24 mouse cellular contexts compared by ENCODE assay signal in genomic region chr7:30310136-30310535, GRCm38 (mm10). TPM values are rescaled to one million over a fixed set of nuclear protein-coding genes. Genes with fewer than 3 reads are reported as not detected.
DNase-seq lines count a peak whose midpoint lies in the region; ATAC-seq and TF ChIP-seq lines count a peak whose summit lies in the region.
"Had no signal": no experiment of that assay in that cellular context is flagged by ENCODE, and none has a peak within 500 bp of the region (broad histone marks: within the 10 kb centered on the region; RNA-seq: fewer than 3 reads in every experiment).

No protein-coding gene starts in this region.

- H3K4me3 ChIP-seq in kidney, adult 2 months (ENCODE audit: insufficient read depth, low read depth, low read length), result no peak overlapping the region
- H3K4me3 ChIP-seq in megakaryocyte, embryonic 14.5 days (replicated peaks), result peak overlapping the region; percentile 46
- no peak overlapping the region for H3K4me3 ChIP-seq in embryonic facial prominence, embryonic 13.5 days

- peak overlapping the region; percentile 28; the same call in 1 of the 2 replicates for H3K27ac ChIP-seq in kidney, adult 2 months (ENCODE audit: insufficient read depth, low read depth, low read length)
- no peak overlapping the region for H3K27ac ChIP-seq in embryonic facial prominence, embryonic 13.5 days
- H3K27ac ChIP-seq: forebrain, embryonic 12.5 days; heart, embryonic 15.5 days had no signal

- H3K36me3 ChIP-seq in kidney, adult 2 months (ENCODE audit: control insufficient read depth, insufficient read depth, low read length), result no peaks in the 10 kb centered on the region
- peaks cover 40% of the 10 kb centered on the region for H3K36me3 ChIP-seq in megakaryocyte, embryonic 14.5 days (replicated peaks; ENCODE audit: low read length)
- H3K36me3 ChIP-seq in embryonic facial prominence, embryonic 13.5 days, result peaks cover 45% of the 10 kb centered on the region
- H3K36me3 ChIP-seq: heart, embryonic 15.5 days had no signal

- H3K9ac ChIP-seq in embryonic facial prominence, embryonic 13.5 days, result no peak overlapping the region

- peak; percentile 87 for TF ChIP-seq POLR2A in kidney, adult 2 months (IDR thresholded peaks at IDR 0.05; ENCODE audit: low read depth, low read length)

- no peaks in the 10 kb centered on the region; the same call in 1 of the 2 replicates for H3K4me1 ChIP-seq in kidney, adult 2 months (ENCODE audit: control insufficient read depth, insufficient read depth, low read length)
- H3K4me1 ChIP-seq in megakaryocyte, embryonic 14.5 days, result peaks cover 39% of the 10 kb centered on the region
- peaks cover 34% of the 10 kb centered on the region for H3K4me1 ChIP-seq in embryonic facial prominence, embryonic 13.5 days

- H3K9me3 ChIP-seq in megakaryocyte, embryonic 14.5 days, result no peaks in the 10 kb centered on the region
- H3K9me3 ChIP-seq in embryonic facial prominence, embryonic 13.5 days, result no peaks in the 10 kb centered on the region
- H3K9me3 ChIP-seq: forebrain, embryonic 12.5 days; heart, embryonic 15.5 days had no signal

- no peaks in the 10 kb centered on the region for H3K27me3 ChIP-seq in kidney, adult 2 months (replicated peaks; ENCODE audit: control insufficient read depth, insufficient read depth, low read length)
- no peaks in the 10 kb centered on the region for H3K27me3 ChIP-seq in megakaryocyte, embryonic 14.5 days (replicated peaks)
- no peaks in the 10 kb centered on the region for H3K27me3 ChIP-seq in embryonic facial prominence, embryonic 13.5 days
- H3K27me3 ChIP-seq: forebrain, embryonic 12.5 days; heart, embryonic 15.5 days had no signal

- WGBS in kidney, adult 2 months, result 61% methylated on average over 12 of the region's 12 CpGs
- WGBS in embryonic facial prominence, embryonic 13.5 days, result 87% methylated on average over 12 of the region's 12 CpGs

- no peak for TF ChIP-seq CTCF in kidney, adult 2 months (conservative IDR thresholded peaks at IDR 0.05; ENCODE audit: insufficient read depth, insufficient read length, low read depth, low read length)

- peak; percentile 59 for DNase-seq in cerebellum, adult 11-12 months
- DNase-seq in cerebellum, postnatal 25 days, result no peak
- DNase-seq in kidney, adult 2 months, result peak; percentile 60
- no peak for DNase-seq in kidney, adult 18-20 months
- DNase-seq in adrenal gland, adult 8-10 months, result no peak
- DNase-seq: adrenal gland, postnatal 25 days; gastrocnemius, postnatal 36 days; heart, postnatal 36 days; kidney, adult 11 months; layer of hippocampus, adult 9-11 months; liver, postnatal 0 days; lung, postnatal 10 days; retina, postnatal 1 day; thymus, postnatal 14 days had no signal

- no peak for ATAC-seq in megakaryocyte, adult 5-6 weeks (ENCODE audit: poor library complexity, severe bottlenecking)
- ATAC-seq in embryonic facial prominence, embryonic 13.5 days (ENCODE audit: insufficient number of reproducible peaks, insufficient read depth, low FRiP score, low TSS enrichment, low read depth), result no peak
- ATAC-seq: liver, postnatal 0 days had no signal

- peak overlapping the region; percentile 90; the same call in 1 of the 2 replicates for H3K4me2 ChIP-seq in embryonic facial prominence, embryonic 13.5 days

RNA-seq across cellular contexts. Expression of gene Alkbh6, which starts 1.6 kb away (rescaled TPM):
- 99.0 and 122 TPM in 2 replicates for polyA plus RNA-seq in kidney, adult 2 months (2012; rRNA removed)
- polyA plus RNA-seq in megakaryocyte, embryonic 14.5 days (2012; ENCODE audit: insufficient read depth, low replicate concordance), result 78.7 and 108 TPM in 2 replicates
- 18.2 and 24.2 TPM in 2 replicates for total RNA-seq in megakaryocyte, adult 5-6 weeks (2015)
- total RNA-seq in megakaryocyte, adult 5-6 weeks (2017), result 19.0 and 22.3 TPM in 2 replicates
- polyA plus RNA-seq in embryonic facial prominence, embryonic 13.5 days (2015; fragmentation: Nextera tagmentation; extraction: Ambion mirVana), result 91.8 and 104 TPM in 2 replicates
- total RNA-seq in adrenal gland, adult 8-10 months (2022), result 100 to 1,000 TPM in 1 of 4 experiments, 10 to 100 TPM in 3; 60.5 to 112 (median 82.7) TPM

RNA-seq across cellular contexts. Expression of gene Syne4, which starts 4.5 kb away (rescaled TPM):
- polyA plus RNA-seq in kidney, adult 2 months (2012; rRNA removed), result 162 and 170 TPM in 2 replicates
- 2.6 TPM in 1 of 2 replicates, not detected in the other for polyA plus RNA-seq in megakaryocyte, embryonic 14.5 days (2012; ENCODE audit: insufficient read depth, low replicate concordance)
- 0.58 and 1.9 TPM in 2 replicates for total RNA-seq in megakaryocyte, adult 5-6 weeks (2015)
- total RNA-seq in megakaryocyte, adult 5-6 weeks (2017), result 0.49 and 1.1 TPM in 2 replicates
- polyA plus RNA-seq in embryonic facial prominence, embryonic 13.5 days (2015; fragmentation: Nextera tagmentation; extraction: Ambion mirVana), result 54.6 and 59.4 TPM in 2 replicates
- 100 to 1,000 TPM in 1 of 4 experiments, 10 to 100 TPM in 3; 22.5 to 102 (median 57.8) TPM for total RNA-seq in adrenal gland, adult 8-10 months (2022)
- total RNA-seq: common myeloid progenitor, adult 5-6 weeks had no signal

RNA-seq across cellular contexts. Expression of gene E130208F15Rik, which starts 11.4 kb away (rescaled TPM):
- polyA plus RNA-seq in kidney, adult 2 months (2012; rRNA removed), result 0.42 and 1.1 TPM in 2 replicates
- 0.25 TPM in 1 of 2 replicates, not detected in the other for polyA plus RNA-seq in megakaryocyte, embryonic 14.5 days (2012; ENCODE audit: insufficient read depth, low replicate concordance)
- 0.11 TPM in 1 of 2 replicates, not detected in the other for total RNA-seq in megakaryocyte, adult 5-6 weeks (2015)
- total RNA-seq in megakaryocyte, adult 5-6 weeks (2017), result 0.57 and 0.88 TPM in 2 replicates
- 5.1 TPM in 1 of 2 replicates, not detected in the other for polyA plus RNA-seq in embryonic facial prominence, embryonic 13.5 days (2015; fragmentation: Nextera tagmentation; extraction: Ambion mirVana)
- 1 to 10 TPM in 3 of 4 experiments, under 1 TPM in 1; 0.87 to 2.2 (median 1.8) TPM for total RNA-seq in adrenal gland, adult 8-10 months (2022)
- polyA plus RNA-seq: forebrain, embryonic 12.5 days; heart, embryonic 15.5 days; liver, embryonic 11.5 days; liver, postnatal 0 days; neural tube, embryonic 11.5 days had no signal

RNA-seq across cellular contexts. Expression of gene Sdhaf1, which starts 13.6 kb away (rescaled TPM):
- 26.4 and 27.3 TPM in 2 replicates for polyA plus RNA-seq in kidney, adult 2 months (2012; rRNA removed)
- polyA plus RNA-seq in megakaryocyte, embryonic 14.5 days (2012; ENCODE audit: insufficient read depth, low replicate concordance), result 9.8 and 13.7 TPM in 2 replicates
- total RNA-seq in megakaryocyte, adult 5-6 weeks (2015), result 3.7 and 5.1 TPM in 2 replicates
- total RNA-seq in megakaryocyte, adult 5-6 weeks (2017), result 5.8 and 5.9 TPM in 2 replicates
- 19.2 and 22.5 TPM in 2 replicates for polyA plus RNA-seq in embryonic facial prominence, embryonic 13.5 days (2015; fragmentation: Nextera tagmentation; extraction: Ambion mirVana)
- total RNA-seq in adrenal gland, adult 8-10 months (2022), result 10 to 100 TPM; 13.9 to 18.4 (median 16.1) TPM

RNA-seq across cellular contexts. Expression of gene Clip3, which starts 18.6 kb away (rescaled TPM):
- 4.2 and 4.9 TPM in 2 replicates for polyA plus RNA-seq in kidney, adult 2 months (2012; rRNA removed)
- 0.34 TPM in 1 of 2 replicates, not detected in the other for polyA plus RNA-seq in megakaryocyte, embryonic 14.5 days (2012; ENCODE audit: insufficient read depth, low replicate concordance)
- total RNA-seq in megakaryocyte, adult 5-6 weeks (2015), result 0.04 TPM in 1 of 2 replicates, not detected in the other
- total RNA-seq in megakaryocyte, adult 5-6 weeks (2017), result not detected in 2 replicates
- polyA plus RNA-seq in embryonic facial prominence, embryonic 13.5 days (2015; fragmentation: Nextera tagmentation; extraction: Ambion mirVana), result 60.7 and 61.0 TPM in 2 replicates
- total RNA-seq in adrenal gland, adult 8-10 months (2022), result 10 to 100 TPM; 20.8 to 35.8 (median 30.0) TPM
- total RNA-seq: common myeloid progenitor, adult 5-6 weeks; megakaryocyte progenitor cell, adult 5-6 weeks; monocyte, adult 5-6 weeks had no signal

Comparison
In these comparisons a context has a peak if more than half of its experiments do, and no peak if none do; other contexts are left out.
1. DNase-seq: peak in cerebellum, adult 11-12 months (single experiment) and kidney, adult 2 months (single experiment); none in cerebellum, postnatal 25 days (0 of 2), kidney, adult 18-20 months (single experiment) and adrenal gland, adult 8-10 months (single experiment).
2. RNA of gene Syne4, which starts 4.5 kb away (polyA plus RNA-seq): 162 to 170 TPM in kidney, adult 2 months and 54.6 to 59.4 TPM in embryonic facial prominence, embryonic 13.5 days; 2.6 TPM in megakaryocyte, embryonic 14.5 days; every median in the first group is over 10 times any median in the second.